Mouse (Mus musculus): ENCODE measurements around the gene Mfsd6.
"Not testable (repeated sequence)": the region's sequence is repeated elsewhere in the genome, so short reads cannot be mapped to it uniquely, and the experiment has no call there.

Mfsd6 gene

GRCm38 (mm10) chr1:52707030-52707429, 20.2 kb downstream of the Mfsd6 start:
- DNase-seq = no peak

GRCm38 (mm10) chr1:52702738-52703491, 24.3 kb downstream of the Mfsd6 start:
- no peak for DNase-seq

GRCm38 (mm10) chr1:52701941-52702340, 25.3 kb downstream of the Mfsd6 start:
- no peak for DNase-seq

- DNase-seq = not testable (repeated sequence)
Observed at GRCm38 (mm10) chr1:52694456-52694855, 32.8 kb downstream of the Mfsd6 start.

- no peak for DNase-seq
Observed at GRCm38 (mm10) chr1:52687636-52688035, 39.6 kb downstream of the Mfsd6 start.

- no peak for DNase-seq
Observed at GRCm38 (mm10) chr1:52683550-52683949, 43.7 kb downstream of the Mfsd6 start.

- peak; percentile 35 for DNase-seq
Observed at GRCm38 (mm10) chr1:52676621-52677020, 50.6 kb downstream of the Mfsd6 start.

GRCm38 (mm10) chr1:52675561-52676551, 51.4 kb downstream of the Mfsd6 start:
- DNase-seq = no peak

GRCm38 (mm10) chr1:52669931-52670330, 57.3 kb downstream of the Mfsd6 start:
- no peak for DNase-seq

GRCm38 (mm10) chr1:52668743-52669323, 58.4 kb downstream of the Mfsd6 start:
- DNase-seq = no peak

- DNase-seq = no peak
Observed at GRCm38 (mm10) chr1:52663228-52663627, 64.0 kb downstream of the Mfsd6 start.

GRCm38 (mm10) chr1:52660765-52661164, 66.5 kb downstream of the Mfsd6 start:
- no peak for DNase-seq

- no peak for DNase-seq
Observed at GRCm38 (mm10) chr1:52660278-52660677, 67.0 kb downstream of the Mfsd6 start.

- DNase-seq = no peak
Observed at GRCm38 (mm10) chr1:52658160-52658559, 69.1 kb downstream of the Mfsd6 start.

- no peak for DNase-seq
Observed at GRCm38 (mm10) chr1:52655153-52655552, 72.1 kb downstream of the Mfsd6 start.

GRCm38 (mm10) chr1:52653366-52653765, 73.9 kb downstream of the Mfsd6 start:
- no peak for DNase-seq

GRCm38 (mm10) chr1:52652601-52653253, 74.5 kb downstream of the Mfsd6 start:
- no peak for DNase-seq

- no peak for DNase-seq
Observed at GRCm38 (mm10) chr1:52650066-52650465, 77.2 kb downstream of the Mfsd6 start.

GRCm38 (mm10) chr1:52648153-52649027, 78.9 kb downstream of the Mfsd6 start:
- peak; percentile 76 for DNase-seq

- DNase-seq = no peak
Observed at GRCm38 (mm10) chr1:52640736-52641135, 86.5 kb downstream of the Mfsd6 start.

- DNase-seq = no peak
Observed at GRCm38 (mm10) chr1:52640266-52640665, 87.0 kb downstream of the Mfsd6 start.

GRCm38 (mm10) chr1:52639090-52639489, 88.2 kb downstream of the Mfsd6 start:
- DNase-seq = no peak
